Mouse (Mus musculus) limb, embryonic 10.5 days (tissue): ENCODE results near the gene Cdhr2. TPM values are rescaled to one million over a fixed set of nuclear protein-coding genes. Genes with fewer than 3 reads are reported as not detected.

Experiments
- DNase-seq: peaks from one replicate; pipeline ENCODE4 v3.0.0-alpha.2; 2017; ENCODE audit warnings: low spot score
- H3K27ac ChIP-seq: fragments of 300-500 bp; sonication (generic); 2 replicates; pipeline ENCODE4 v1.5.1; 2016; ENCODE audit warnings: mild to moderate bottlenecking
- H3K27me3 ChIP-seq: fragments of 300-500 bp; sonication (generic); 2 replicates; pipeline ENCODE4 v1.6.1; 2016; ENCODE audit warnings: low read depth, mild to moderate bottlenecking; ENCODE audit not compliant: poor library complexity, severe bottlenecking
- H3K36me3 ChIP-seq: fragments of 300-500 bp; sonication (generic); 2 replicates; pipeline ENCODE4 v1.6.1; 2016; ENCODE audit warnings: mild to moderate bottlenecking, moderate library complexity
- H3K4me1 ChIP-seq: fragments of 300-500 bp; sonication (generic); 2 replicates; pipeline ENCODE4 v1.6.1; 2016
- H3K4me3 ChIP-seq: fragments of 300-500 bp; sonication (generic); 2 replicates; pipeline ENCODE4 v1.5.1; 2016; ENCODE audit warnings: mild to moderate bottlenecking, moderate library complexity
- H3K9me3 ChIP-seq: fragments of 300-500 bp; sonication (generic); replicated peaks from 2 replicates; pipeline ENCODE4 v1.6.1; 2016; ENCODE audit warnings: mild to moderate bottlenecking
- WGBS: fragments of 180-500 bp; shearing (Covaris S2); methylation state at CpG from one replicate; pipeline ENCODE4 v1.1.7; 2016; 5-methylcytosine and 5-hydroxymethylcytosine counted together
- polyA plus RNA-seq: library from polyadenylated mRNA; unstranded; fragments of >200 nt; fragmentation: Nextera tagmentation; extraction: Ambion mirVana; gene quantifications from 2 replicates; pipeline ENCODE4 v1.2.1, GENCODE M21; 2016

Cdhr2 gene
- polyA plus RNA-seq, 1 experiment from 2014 or later: not detected

DNA sequence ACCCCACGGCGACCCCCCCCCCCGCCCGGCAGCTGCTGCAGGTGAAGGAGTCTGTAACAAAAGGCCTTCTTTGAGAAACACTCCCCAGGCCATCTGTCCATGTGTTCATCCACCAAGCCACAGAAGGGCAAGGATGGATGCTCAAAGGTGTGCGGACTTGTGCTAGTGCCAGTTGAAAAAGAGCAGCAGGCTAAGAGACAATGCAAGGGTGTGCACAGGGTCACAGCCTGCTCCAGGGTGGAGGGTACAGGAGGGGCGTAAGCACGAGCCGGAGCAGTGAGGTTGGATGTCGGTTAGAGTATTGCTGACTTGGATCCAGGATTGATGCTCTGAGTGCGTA is 47.4 kb downstream of the Cdhr2 start:
- DNase-seq: no peak
- no peaks in the 10 kb centered on the region for H3K9me3 ChIP-seq
- H3K27ac ChIP-seq: no peak overlapping the region
- H3K4me1 ChIP-seq: peaks cover 20% of the 10 kb centered on the region
- H3K27me3 ChIP-seq: peaks cover 73% of the 10 kb centered on the region
- 64% methylated on average over 10 of the region's 10 CpGs for WGBS
- H3K4me3 ChIP-seq: peak overlapping the region; percentile 66
- H3K36me3 ChIP-seq: no peaks in the 10 kb centered on the region

DNA sequence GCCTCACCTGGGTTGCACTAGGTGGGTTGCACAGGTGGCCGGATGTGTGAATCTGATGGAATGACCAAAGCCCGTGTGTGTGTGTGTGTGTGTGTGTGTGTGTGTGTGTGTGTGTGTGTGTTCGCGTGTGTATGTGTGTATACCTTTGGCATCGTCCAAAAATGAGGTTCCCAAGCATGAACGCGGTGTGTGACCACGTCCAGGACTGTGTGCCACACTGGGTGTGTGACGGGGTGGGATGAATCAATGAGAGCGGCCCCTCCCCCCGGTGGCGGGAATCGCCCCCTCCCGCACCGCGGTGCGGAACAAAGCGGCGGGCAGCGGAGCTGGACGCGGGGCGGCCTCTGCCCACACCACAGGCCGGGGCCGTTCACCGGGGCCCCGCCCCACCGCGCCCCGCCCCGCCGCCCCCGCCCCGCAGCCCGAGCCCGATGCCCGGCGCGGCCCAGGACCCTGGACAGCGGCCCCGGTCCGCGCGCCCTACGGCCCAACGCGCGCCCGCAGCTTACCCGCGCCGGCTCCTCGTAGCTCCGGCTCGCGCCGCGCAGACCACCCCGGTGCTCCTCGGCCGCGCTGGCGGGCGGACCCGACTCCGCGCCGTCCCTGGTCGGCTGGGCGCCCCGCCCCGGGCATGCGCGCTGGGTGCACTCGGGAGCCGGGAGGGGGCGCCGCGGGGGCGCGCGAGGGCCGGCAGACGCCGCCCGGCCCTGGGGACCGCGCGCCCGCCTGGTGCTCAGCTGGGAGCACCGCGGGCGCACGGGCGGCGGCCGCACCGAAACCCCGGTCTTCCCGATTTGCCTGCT is 48.0 kb downstream of the Cdhr2 start:
- peaks cover 20% of the 10 kb centered on the region for H3K4me1 ChIP-seq
- H3K27me3 ChIP-seq: peaks cover 78% of the 10 kb centered on the region
- no peaks in the 10 kb centered on the region for H3K9me3 ChIP-seq
- H3K4me3 ChIP-seq: peak overlapping the region; percentile 66
- peak overlapping the region; percentile 53 for H3K27ac ChIP-seq
- peak; percentile 70 for DNase-seq
- H3K36me3 ChIP-seq: no peaks in the 10 kb centered on the region
- WGBS: 3% methylated on average over 81 of the region's 100 CpGs

DNA sequence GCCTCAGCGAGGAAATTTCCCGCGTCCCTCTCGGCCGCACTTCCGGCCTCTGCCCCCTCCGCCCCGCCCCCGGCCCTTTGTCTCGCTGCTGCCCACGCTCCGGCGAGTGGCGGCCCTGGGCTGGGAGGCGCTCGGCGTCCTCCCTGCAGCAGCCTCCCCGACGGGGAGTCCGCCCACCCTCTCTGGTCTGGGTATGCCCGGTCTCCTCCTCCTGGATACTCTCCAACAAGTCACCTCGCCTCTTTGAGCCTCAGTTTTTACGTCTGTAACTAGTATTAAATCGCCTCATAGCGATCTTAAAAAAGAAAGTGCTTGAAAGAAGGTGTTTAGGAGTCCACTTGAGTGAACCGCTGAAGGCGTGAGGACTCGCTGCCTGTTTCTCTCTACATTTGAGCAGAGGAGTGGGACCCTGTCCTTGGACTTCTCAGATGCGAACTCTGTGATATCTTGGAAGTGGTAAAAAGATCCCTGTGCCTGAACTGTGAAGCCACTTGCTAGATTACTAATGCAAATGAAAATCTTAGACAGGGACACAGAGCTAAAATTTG is 48.7 kb downstream of the Cdhr2 start, which contains the start of gene Gprin1:
Gene Gprin1, minus strand, starts transcription at position 11 of the 548 bp plus-strand sequence.
- H3K4me1 ChIP-seq: peaks cover 20% of the 10 kb centered on the region
- peak within 1 kb of the TSS; percentile 66 for H3K4me3 ChIP-seq
- no peak for DNase-seq
- peak within 1 kb of the TSS; percentile 53 for H3K27ac ChIP-seq
- 6% methylated on average over 29 of the region's 29 CpGs for WGBS
- peaks cover 83% of the 10 kb centered on the region for H3K27me3 ChIP-seq
- no peaks in the 10 kb centered on the region for H3K9me3 ChIP-seq
- H3K36me3 ChIP-seq: no peaks in the 10 kb centered on the region

DNA sequence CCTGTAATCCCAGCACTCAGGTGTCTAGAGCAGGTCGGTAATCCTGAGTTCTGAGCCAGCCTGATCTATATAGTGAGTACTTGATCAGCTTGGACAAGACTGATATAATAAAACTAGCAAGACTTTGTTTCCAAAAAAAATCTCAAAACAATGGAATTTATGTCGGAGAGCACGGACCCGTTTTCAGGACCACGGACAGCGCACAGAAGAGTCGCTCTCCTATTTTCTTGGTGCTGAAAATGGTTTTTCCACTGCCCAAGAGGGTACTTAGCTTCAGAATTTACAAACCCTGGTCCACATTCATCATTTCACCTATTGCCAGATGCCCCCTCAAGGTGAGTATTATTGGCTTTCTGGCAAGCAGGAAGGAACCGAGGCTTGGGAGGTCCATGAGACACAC is 49.4 kb downstream of the Cdhr2 start:
- peaks cover 20% of the 10 kb centered on the region for H3K4me1 ChIP-seq
- H3K36me3 ChIP-seq: no peaks in the 10 kb centered on the region
- peaks cover 83% of the 10 kb centered on the region for H3K27me3 ChIP-seq
- peak; percentile 74 for DNase-seq
- no peak overlapping the region for H3K4me3 ChIP-seq
- no peak overlapping the region for H3K27ac ChIP-seq
- WGBS: 1% methylated on average over 8 of the region's 8 CpGs
- H3K9me3 ChIP-seq: no peaks in the 10 kb centered on the region

DNA sequence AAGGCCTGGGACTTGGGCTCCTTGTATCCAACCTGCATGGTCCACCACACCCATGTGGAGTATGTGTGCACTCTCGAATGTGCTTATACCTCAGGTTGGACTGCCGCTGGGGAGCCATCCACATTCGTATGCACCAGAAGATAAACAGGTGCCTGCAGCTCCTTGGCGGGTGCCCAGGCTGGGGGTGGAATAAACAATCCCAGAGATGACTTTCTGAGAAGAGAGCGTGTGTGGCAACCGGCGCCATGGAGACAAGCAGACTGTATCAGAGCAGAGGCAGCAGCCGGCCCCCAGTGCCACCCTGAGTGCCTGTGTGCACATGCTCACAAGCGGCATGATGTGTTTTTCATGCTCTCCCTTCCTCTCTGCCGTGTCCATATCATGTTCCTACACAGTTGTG is 51.4 kb downstream of the Cdhr2 start:
- 79% methylated on average over 10 of the region's 10 CpGs for WGBS
- no peaks in the 10 kb centered on the region for H3K9me3 ChIP-seq
- no peak overlapping the region for H3K4me3 ChIP-seq
- peaks cover 82% of the 10 kb centered on the region for H3K27me3 ChIP-seq
- no peak for DNase-seq
- no peaks in the 10 kb centered on the region for H3K36me3 ChIP-seq
- no peak overlapping the region for H3K27ac ChIP-seq
- H3K4me1 ChIP-seq: peaks cover 22% of the 10 kb centered on the region

DNA sequence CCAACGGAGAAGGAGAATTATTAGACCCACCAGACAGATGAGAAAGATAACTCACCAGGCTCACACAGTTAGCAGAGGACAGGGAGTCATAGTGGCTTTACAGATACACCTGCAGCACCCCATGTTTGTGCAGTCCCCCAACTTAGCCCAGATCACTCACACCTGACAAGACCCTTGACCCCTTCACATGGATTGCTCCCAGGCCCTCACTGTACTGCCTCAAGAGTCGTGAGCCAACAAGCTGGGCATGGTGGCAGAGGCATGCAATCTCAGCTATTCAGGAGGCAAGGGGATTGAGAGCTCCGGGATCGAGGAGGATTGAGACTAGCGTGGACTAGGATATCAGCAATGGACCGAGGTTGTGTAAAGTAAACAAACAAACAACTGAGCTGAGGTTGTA is 52.5 kb downstream of the Cdhr2 start:
- Histone ChIP-seq H3K4me1 (peaks cover 30% of the 10 kb centered on the region), H3K27me3 (peaks cover 74% of the 10 kb centered on the region), H3K36me3 (no peaks in the 10 kb centered on the region), H3K27ac (no peak overlapping the region), H3K9me3 (no peaks in the 10 kb centered on the region), H3K4me3 (no peak overlapping the region)
- WGBS: 75% methylated on average over 6 of the region's 6 CpGs
- no peak for DNase-seq

DNA sequence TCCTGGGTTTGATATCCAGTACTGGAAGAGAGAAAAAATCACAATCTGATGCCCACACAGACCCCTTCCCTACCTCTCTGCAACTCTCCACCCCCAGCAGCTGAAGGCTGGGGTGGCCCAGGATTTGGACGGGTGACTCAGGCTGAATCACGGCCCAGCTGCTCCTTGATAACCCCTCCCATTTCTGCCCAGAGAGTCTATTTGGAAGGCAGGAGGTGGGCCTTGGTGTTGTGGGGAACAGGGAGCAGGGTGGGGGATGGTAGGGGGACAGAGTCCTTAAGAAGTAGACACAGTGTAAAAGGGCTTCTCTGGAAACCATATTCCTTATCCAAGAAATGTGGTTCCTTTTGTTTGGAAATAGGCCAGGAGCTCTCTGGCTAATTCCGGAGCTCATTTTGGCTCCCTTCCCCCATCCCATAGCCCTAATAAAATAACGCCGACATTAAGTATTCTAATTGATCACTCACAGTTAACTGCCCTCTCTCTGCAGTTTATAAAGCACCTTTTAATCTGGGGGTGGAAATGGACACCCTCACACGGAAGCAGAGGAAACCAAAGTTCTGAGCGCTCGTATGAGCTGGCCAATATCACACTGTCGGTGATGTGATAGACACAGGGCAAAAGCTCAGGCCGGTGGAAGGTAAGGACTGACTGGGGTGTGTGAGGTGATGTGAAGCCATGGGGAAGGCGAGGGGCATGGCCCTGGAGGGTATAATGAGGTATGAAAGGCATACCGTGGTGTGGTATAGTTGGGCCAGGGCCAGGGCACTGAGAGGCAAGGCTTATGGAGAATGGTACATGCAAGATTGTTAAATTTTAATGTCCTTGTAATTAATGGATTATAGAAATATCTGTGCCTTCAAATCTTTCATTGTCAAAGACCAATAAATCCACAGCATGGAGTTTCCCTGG is 53.2 kb downstream of the Cdhr2 start:
- H3K4me1 ChIP-seq: peaks cover 30% of the 10 kb centered on the region
- H3K9me3 ChIP-seq: no peaks in the 10 kb centered on the region
- no peak overlapping the region for H3K27ac ChIP-seq
- H3K36me3 ChIP-seq: no peaks in the 10 kb centered on the region
- 46% methylated on average over 12 of the region's 12 CpGs for WGBS
- H3K27me3 ChIP-seq: peaks cover 74% of the 10 kb centered on the region
- DNase-seq: no peak
- no peak overlapping the region for H3K4me3 ChIP-seq

DNA sequence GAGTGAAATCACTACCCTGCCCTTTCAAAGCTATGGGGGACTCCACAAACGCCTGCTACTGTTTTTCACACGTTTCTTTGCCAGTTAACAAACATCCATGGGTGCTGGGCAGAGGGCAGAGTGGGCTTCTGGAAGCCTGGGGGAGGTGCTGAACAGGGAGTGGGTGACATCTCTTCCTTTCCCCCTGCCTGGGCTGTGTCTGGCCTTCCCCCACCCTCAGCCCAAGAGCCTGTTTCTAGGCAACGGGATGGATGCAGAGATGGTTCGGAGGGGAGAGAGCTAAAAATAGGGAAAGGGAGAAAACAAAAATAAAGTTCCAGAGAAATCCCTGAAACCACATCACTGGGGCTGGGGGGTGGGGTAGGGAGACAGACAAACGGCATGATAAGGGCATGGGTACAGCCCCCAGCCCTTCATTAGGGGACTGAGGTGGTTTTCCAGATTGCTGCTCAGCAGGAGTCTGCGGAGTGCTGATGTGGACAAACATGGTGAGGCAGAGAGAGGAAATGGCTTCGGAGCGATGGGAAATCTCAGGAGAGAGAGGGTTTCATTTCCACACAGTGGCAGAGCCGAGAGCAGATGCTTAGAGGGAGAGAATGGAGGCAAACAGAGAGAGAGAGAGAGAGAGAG is 54.1 kb downstream of the Cdhr2 start:
- peaks cover 74% of the 10 kb centered on the region for H3K27me3 ChIP-seq
- no peaks in the 10 kb centered on the region for H3K9me3 ChIP-seq
- peaks cover 31% of the 10 kb centered on the region for H3K4me1 ChIP-seq
- no peak for DNase-seq
- H3K36me3 ChIP-seq: no peaks in the 10 kb centered on the region
- H3K4me3 ChIP-seq: no peak overlapping the region
- no peak overlapping the region for H3K27ac ChIP-seq
- WGBS: 37% methylated on average over 9 of the region's 9 CpGs

DNA sequence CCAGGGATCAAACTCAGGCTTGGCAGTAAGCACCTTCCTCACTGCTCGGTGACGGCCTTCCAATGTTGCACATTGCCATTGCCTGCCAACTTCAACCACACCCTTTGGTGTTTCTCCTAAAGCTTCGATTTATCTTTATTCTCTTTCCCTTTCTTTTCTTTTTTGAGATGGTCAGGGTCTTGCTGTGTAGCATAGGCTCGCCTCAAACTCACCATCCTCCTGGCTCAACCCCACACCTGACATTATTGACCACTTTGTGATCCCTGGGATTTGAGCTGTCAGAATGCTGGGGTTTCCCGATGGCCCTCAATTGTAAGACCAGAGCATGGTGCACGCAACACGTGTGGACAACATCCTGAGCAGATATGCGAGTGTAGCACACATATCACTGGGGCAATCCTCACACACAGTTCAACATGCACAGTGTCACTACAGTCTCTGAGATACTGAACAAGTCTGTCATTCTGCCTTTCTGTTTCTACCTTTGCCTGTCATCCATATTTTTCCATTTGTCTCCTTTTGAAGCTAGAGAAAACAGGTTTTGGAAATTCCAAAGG is 55.0 kb downstream of the Cdhr2 start:
- Histone ChIP-seq H3K9me3 (no peaks in the 10 kb centered on the region), H3K4me1 (peaks cover 38% of the 10 kb centered on the region), H3K27me3 (peaks cover 76% of the 10 kb centered on the region), H3K36me3 (no peaks in the 10 kb centered on the region), H3K4me3 (no peak overlapping the region), H3K27ac (no peak overlapping the region)
- no peak for DNase-seq
- WGBS: 89% methylated on average over 8 of the region's 8 CpGs

DNA sequence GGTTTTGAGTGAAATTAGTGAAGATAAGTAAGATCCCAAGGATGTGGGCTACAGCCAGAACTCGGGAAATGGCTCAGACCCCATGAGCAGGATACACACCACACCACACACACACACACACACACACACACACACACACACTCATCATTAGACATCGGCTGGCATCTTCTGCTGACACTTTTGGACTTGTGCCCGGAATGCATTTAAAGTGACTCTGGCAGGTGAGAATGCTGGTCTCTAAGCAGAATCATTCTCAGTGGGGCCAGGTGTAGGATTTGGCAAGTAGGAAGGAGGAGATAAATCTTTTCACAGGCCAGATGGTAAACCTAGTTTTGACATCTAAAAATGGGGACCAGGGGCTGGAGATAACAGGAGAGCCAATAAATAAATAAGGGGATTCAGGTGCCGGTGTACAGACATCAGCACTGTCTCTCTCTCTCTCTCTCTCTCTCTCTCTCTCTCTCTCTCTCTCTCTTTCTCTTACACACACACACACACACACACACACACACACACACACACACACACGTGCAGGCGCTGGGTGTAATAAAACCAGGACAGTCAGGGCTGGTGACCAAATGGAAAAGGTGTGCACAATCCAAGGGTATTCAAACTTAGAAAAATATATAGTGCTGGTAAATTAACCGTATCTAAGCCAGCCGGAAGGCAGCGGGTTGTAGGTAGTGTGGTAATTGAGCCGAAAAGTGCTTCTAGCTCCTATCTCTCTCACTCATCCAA is 56.0 kb downstream of the Cdhr2 start:
- H3K27me3 ChIP-seq: peaks cover 83% of the 10 kb centered on the region
- peaks cover 38% of the 10 kb centered on the region for H3K4me1 ChIP-seq
- no peak for DNase-seq
- H3K4me3 ChIP-seq: peak overlapping the region; percentile 48
- no peaks in the 10 kb centered on the region for H3K9me3 ChIP-seq
- H3K27ac ChIP-seq: no peak overlapping the region
- H3K36me3 ChIP-seq: no peaks in the 10 kb centered on the region
- WGBS: 52% methylated on average over 10 of the region's 10 CpGs

DNA sequence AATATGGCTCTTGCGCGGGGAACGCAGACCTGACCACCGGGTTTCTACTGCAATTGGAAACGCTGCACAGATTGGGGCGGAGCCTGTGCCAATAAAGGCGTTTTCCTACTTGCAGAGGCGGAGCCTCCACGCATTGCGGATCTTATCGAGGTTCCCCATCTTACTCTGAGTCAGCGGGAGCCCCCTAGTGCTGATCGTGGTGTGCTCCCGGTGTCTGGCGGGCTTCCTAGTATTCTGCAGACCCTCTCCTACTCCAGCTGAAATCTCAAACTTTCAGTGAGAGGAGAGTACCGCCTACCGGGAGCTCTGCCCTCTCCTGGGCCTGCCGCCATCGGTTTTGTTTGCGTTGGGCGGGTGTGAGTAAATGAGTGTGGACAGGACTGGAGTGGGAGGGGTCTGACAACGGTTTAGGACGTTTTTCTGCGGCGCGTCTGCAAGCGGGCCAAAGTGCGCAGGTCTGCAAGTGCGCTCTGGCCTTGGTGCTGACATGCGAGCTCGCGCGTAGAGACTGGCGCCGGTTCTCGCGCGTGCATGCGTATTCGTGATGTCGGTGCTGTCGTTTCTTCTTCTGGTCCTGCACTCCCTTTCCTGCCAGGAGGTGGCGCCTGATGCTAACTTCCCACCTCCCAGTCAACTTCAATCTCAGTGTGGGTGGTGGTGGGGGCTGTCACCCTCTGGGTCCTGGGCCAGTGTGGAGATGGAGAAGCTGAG is 56.9 kb downstream of the Cdhr2 start:
- H3K27me3 ChIP-seq: peaks cover 83% of the 10 kb centered on the region

More for the DNA sequence above, 56.9 kb downstream of the Cdhr2 start:
- H3K4me3 ChIP-seq: peak overlapping the region; percentile 48
- DNase-seq: peak; percentile 92
- no peaks in the 10 kb centered on the region for H3K36me3 ChIP-seq
- H3K4me1 ChIP-seq: peaks cover 38% of the 10 kb centered on the region
- H3K27ac ChIP-seq: no peak overlapping the region
- H3K9me3 ChIP-seq: no peaks in the 10 kb centered on the region
- WGBS: under 1% methylated on average over 43 of the region's 43 CpGs
